ENCODE assay signal across 21 mouse cellular contexts in genomic region chr10:117097116-117097698, GRCm38 (mm10). TPM values are rescaled to one million over a fixed set of nuclear protein-coding genes. Genes with fewer than 3 reads are reported as not detected.
DNase-seq lines count a peak whose midpoint lies in the region; ATAC-seq and TF ChIP-seq lines count a peak whose summit lies in the region.
"Had no signal": no experiment of that assay in that cellular context is flagged by ENCODE, and none has a peak within 500 bp of the region (broad histone marks: within the 10 kb centered on the region; RNA-seq: fewer than 3 reads in every experiment).

No protein-coding gene starts in this region.

- TF ChIP-seq CTCF in kidney, postnatal 0 days (IDR thresholded peaks at IDR 0.05; ENCODE audit: low read depth) = 0 out of 2 replicates have a peak, but pooled peaks have one; percentile 9

- no peak for DNase-seq in forebrain, embryonic 10.5 days (ENCODE audit: extremely low spot score, low spot score)
- no peak for DNase-seq in forebrain, embryonic 14.5 days (ENCODE audit: low spot score)
- no peak for DNase-seq in kidney, postnatal 0 days (ENCODE audit: low spot score)
- no peak for DNase-seq in kidney, postnatal 14 days
- peak; percentile 67 for DNase-seq in liver, embryonic 13.5 days
- DNase-seq in left cerebral cortex, postnatal 4 days = no peak
- no peak for DNase-seq in gastrocnemius, postnatal 36 days
- no peak for DNase-seq in lung, postnatal 10 days
- DNase-seq: cerebellum, adult 11 months; cerebellum, postnatal 36 days; gastrocnemius, postnatal 25 days; kidney, adult 8-10 months; lung, postnatal 14 days; right cerebral cortex, postnatal 14 days had no signal

- intact Hi-C loops in left cerebral cortex, postnatal 4 days (cut with DNase I) = no loop called here
- intact Hi-C loops in gastrocnemius, postnatal 36 days (cut with DNase I) = no loop called here

- H3K36me3 ChIP-seq in forebrain, embryonic 10.5 days (replicated peaks) = peaks cover 14% of the 10 kb centered on the region
- H3K36me3 ChIP-seq in forebrain, embryonic 14.5 days (ENCODE audit: control insufficient read depth, insufficient read depth, low read length) = no peaks in the 10 kb centered on the region; the same call in 1 of the 2 replicates
- no peaks in the 10 kb centered on the region for H3K36me3 ChIP-seq in kidney, postnatal 0 days (ENCODE audit: insufficient read depth, low read length)
- H3K36me3 ChIP-seq in liver, embryonic 13.5 days = peaks cover 37% of the 10 kb centered on the region
- H3K36me3 ChIP-seq: midbrain, embryonic 12.5 days had no signal

- H3K4me2 ChIP-seq in forebrain, embryonic 14.5 days (ENCODE audit: low read length) = no peak overlapping the region
- H3K4me2 ChIP-seq in kidney, postnatal 0 days (ENCODE audit: low read length) = no peak overlapping the region
- peak overlapping the region; percentile 46 for H3K4me2 ChIP-seq in liver, embryonic 13.5 days
- H3K4me2 ChIP-seq: embryonic facial prominence, embryonic 12.5 days; hindbrain, embryonic 15.5 days; midbrain, embryonic 12.5 days had no signal

- 77% methylated on average over 2 of the region's 2 CpGs for WGBS in forebrain, embryonic 10.5 days
- WGBS in forebrain, embryonic 14.5 days = 84% methylated on average over 2 of the region's 2 CpGs
- WGBS in kidney, postnatal 0 days = 65% methylated on average over 2 of the region's 2 CpGs
- WGBS in liver, embryonic 13.5 days (ENCODE audit: insufficient replicate concordance) = 52% methylated on average over 2 of the region's 2 CpGs

- no peak overlapping the region for H3K9ac ChIP-seq in forebrain, embryonic 14.5 days (ENCODE audit: low read length)
- no peak overlapping the region for H3K9ac ChIP-seq in kidney, postnatal 0 days (ENCODE audit: low read depth, low read length)
- peak overlapping the region; percentile 60 for H3K9ac ChIP-seq in liver, embryonic 13.5 days
- H3K9ac ChIP-seq: embryonic facial prominence, embryonic 12.5 days; hindbrain, embryonic 15.5 days; midbrain, embryonic 12.5 days had no signal

- no peak for ATAC-seq in forebrain, embryonic 14.5 days
- no peak for ATAC-seq in kidney, postnatal 0 days (replicated peaks; ENCODE audit: low FRiP score, low read depth)
- peak; percentile 96 for ATAC-seq in liver, embryonic 13.5 days (ENCODE audit: low read depth)
- ATAC-seq: Patski had no signal

- H3K27me3 ChIP-seq in forebrain, embryonic 10.5 days (ENCODE audit: poor library complexity, severe bottlenecking) = no peaks in the 10 kb centered on the region
- H3K27me3 ChIP-seq in forebrain, embryonic 14.5 days (replicated peaks; ENCODE audit: control insufficient read depth, insufficient read depth, low read length) = no peaks in the 10 kb centered on the region
- H3K27me3 ChIP-seq in kidney, postnatal 0 days (ENCODE audit: insufficient read depth, low read length) = no peaks in the 10 kb centered on the region
- no peaks in the 10 kb centered on the region for H3K27me3 ChIP-seq in liver, embryonic 13.5 days
- H3K27me3 ChIP-seq: CH12.LX; embryonic facial prominence, embryonic 12.5 days; hindbrain, embryonic 15.5 days; midbrain, embryonic 12.5 days; Patski had no signal

- H3K9me3 ChIP-seq in forebrain, embryonic 10.5 days = no peaks in the 10 kb centered on the region
- H3K9me3 ChIP-seq in forebrain, embryonic 14.5 days (replicated peaks; ENCODE audit: control insufficient read depth, low read length) = no peaks in the 10 kb centered on the region
- no peaks in the 10 kb centered on the region for H3K9me3 ChIP-seq in kidney, postnatal 0 days (replicated peaks; ENCODE audit: low read length)
- no peaks in the 10 kb centered on the region for H3K9me3 ChIP-seq in liver, embryonic 13.5 days (replicated peaks)
- H3K9me3 ChIP-seq: embryonic facial prominence, embryonic 12.5 days; hindbrain, embryonic 15.5 days; midbrain, embryonic 12.5 days had no signal

- H3K27ac ChIP-seq in forebrain, embryonic 10.5 days = 0 out of 2 replicates have a peak overlapping the region, but pooled peaks have one; percentile 22
- no peak overlapping the region for H3K27ac ChIP-seq in forebrain, embryonic 14.5 days (ENCODE audit: low read depth, low read length)
- no peak overlapping the region for H3K27ac ChIP-seq in kidney, postnatal 0 days
- peak overlapping the region; percentile 90 for H3K27ac ChIP-seq in liver, embryonic 13.5 days
- H3K27ac ChIP-seq: embryonic facial prominence, embryonic 12.5 days; hindbrain, embryonic 15.5 days; midbrain, embryonic 12.5 days had no signal

- no peak overlapping the region for H3K4me3 ChIP-seq in forebrain, embryonic 10.5 days
- H3K4me3 ChIP-seq in forebrain, embryonic 14.5 days (ENCODE audit: low read depth, low read length) = no peak overlapping the region
- H3K4me3 ChIP-seq in kidney, postnatal 0 days (replicated peaks; ENCODE audit: low read depth, low read length) = no peak overlapping the region
- no peak overlapping the region for H3K4me3 ChIP-seq in liver, embryonic 13.5 days (replicated peaks)
- H3K4me3 ChIP-seq: embryonic facial prominence, embryonic 12.5 days; hindbrain, embryonic 15.5 days; midbrain, embryonic 12.5 days; myocyte had no signal

- H3K4me1 ChIP-seq in forebrain, embryonic 10.5 days = peaks cover 29% of the 10 kb centered on the region
- H3K4me1 ChIP-seq in forebrain, embryonic 14.5 days (ENCODE audit: control insufficient read depth, insufficient read depth, low read length) = peaks cover 3% of the 10 kb centered on the region; the same call in 1 of the 2 replicates
- no peaks in the 10 kb centered on the region for H3K4me1 ChIP-seq in kidney, postnatal 0 days (replicated peaks; ENCODE audit: insufficient read depth, low read length)
- peaks cover 77% of the 10 kb centered on the region for H3K4me1 ChIP-seq in liver, embryonic 13.5 days (replicated peaks)

RNA-seq across cellular contexts. Expression of gene Cct2, which starts 33.6 kb away (rescaled TPM):
- 332 and 337 TPM in 2 replicates for polyA plus RNA-seq in forebrain, embryonic 10.5 days (2016; fragmentation: Nextera tagmentation; extraction: Ambion mirVana)
- polyA plus RNA-seq in forebrain, embryonic 14.5 days (2014; fragmentation: Nextera tagmentation; extraction: Ambion mirVana) = 315 and 330 TPM in 2 replicates
- 183 and 198 TPM in 2 replicates for polyA plus RNA-seq in kidney, postnatal 0 days (2015; fragmentation: Nextera tagmentation; extraction: Ambion mirVana)
- 220 and 240 TPM in 2 replicates for polyA plus RNA-seq in liver, embryonic 13.5 days (2015; fragmentation: Nextera tagmentation; extraction: Ambion mirVana)
- total RNA-seq in left cerebral cortex, postnatal 4 days (2021) = 100 to 1,000 TPM; 282 to 298 TPM
- 100 to 1,000 TPM in 1 of 2 experiments, 10 to 100 TPM in 1; 93.1 to 119 TPM for total RNA-seq in gastrocnemius, postnatal 36 days (2021)

RNA-seq across cellular contexts. Expression of gene Frs2, which starts 51.1 kb away (rescaled TPM):
- polyA plus RNA-seq in forebrain, embryonic 10.5 days (2016; fragmentation: Nextera tagmentation; extraction: Ambion mirVana) = 15.8 and 18.1 TPM in 2 replicates
- 27.2 and 28.5 TPM in 2 replicates for polyA plus RNA-seq in forebrain, embryonic 14.5 days (2014; fragmentation: Nextera tagmentation; extraction: Ambion mirVana)
- polyA plus RNA-seq in kidney, postnatal 0 days (2015; fragmentation: Nextera tagmentation; extraction: Ambion mirVana) = 17.8 and 18.5 TPM in 2 replicates
- 8.1 and 11.7 TPM in 2 replicates for polyA plus RNA-seq in liver, embryonic 13.5 days (2015; fragmentation: Nextera tagmentation; extraction: Ambion mirVana)
- total RNA-seq in left cerebral cortex, postnatal 4 days (2021) = 10 to 100 TPM; 30.6 to 32.0 TPM
- 1 to 10 TPM; 7.6 to 8.9 TPM for total RNA-seq in gastrocnemius, postnatal 36 days (2021)

RNA-seq across cellular contexts. Expression of gene Lrrc10, which starts 52.1 kb away (rescaled TPM):
- not detected in 2 replicates for polyA plus RNA-seq in forebrain, embryonic 10.5 days (2016; fragmentation: Nextera tagmentation; extraction: Ambion mirVana)
- polyA plus RNA-seq in forebrain, embryonic 14.5 days (2014; fragmentation: Nextera tagmentation; extraction: Ambion mirVana) = not detected in 2 replicates
- not detected in 2 replicates for polyA plus RNA-seq in kidney, postnatal 0 days (2015; fragmentation: Nextera tagmentation; extraction: Ambion mirVana)
- polyA plus RNA-seq in liver, embryonic 13.5 days (2015; fragmentation: Nextera tagmentation; extraction: Ambion mirVana) = 0.10 TPM in 1 of 2 replicates, not detected in the other
- total RNA-seq in left cerebral cortex, postnatal 4 days (2021) = not detected
- under 1 TPM in 1 of 2 experiments, not detected in 1; 0.17 TPM for total RNA-seq in gastrocnemius, postnatal 36 days (2021)
- total RNA-seq: CH12.LX; gastrocnemius, postnatal 25 days had no signal
- polyA plus RNA-seq: embryonic facial prominence, embryonic 12.5 days; forebrain, embryonic 11.5 days; hindbrain, embryonic 15.5 days; midbrain, embryonic 12.5 days; myocyte; Patski had no signal

Comparison
In these comparisons a context has a peak if more than half of its experiments do, and no peak if none do; other contexts are left out.
1. H3K27ac ChIP-seq: peak in forebrain, embryonic 10.5 days (single experiment) and liver, embryonic 13.5 days (single experiment); none in forebrain, embryonic 14.5 days (single experiment) and kidney, postnatal 0 days (single experiment).